Mouse (Mus musculus) lung, adult 2 months (tissue): ENCODE results near the gene Cmas. TPM values are rescaled to one million over a fixed set of nuclear protein-coding genes. Genes with fewer than 3 reads are reported as not detected.

Source experiments
- DNase-seq: peaks from one replicate; pipeline ENCODE4 v3.0.0; 2022
- H3K4me1 ChIP-seq: fragments of 200-500 bp; 2 replicates; pipeline ENCODE4 v1.6.1; 2011; ENCODE audit warnings: low read length; ENCODE audit not compliant: control insufficient read depth, insufficient read depth
- H3K4me3 ChIP-seq: fragments of 200-500 bp; replicated peaks from 2 replicates; pipeline ENCODE3; 2011; ENCODE audit warnings: low read depth, mild to moderate bottlenecking, control low read depth, low read length; ENCODE audit errors: extremely low read depth
- CTCF ChIP-seq: fragments of 200-500 bp; IDR thresholded peaks from 2 replicates; pipeline ENCODE4 v1.5.1; 2011; ENCODE audit warnings: mild to moderate bottlenecking, low read length, control low read depth; ENCODE audit not compliant: insufficient read depth
- POLR2A ChIP-seq: fragments of 200-500 bp; IDR thresholded peaks from 2 replicates; pipeline ENCODE4 v1.6.1; 2011; ENCODE audit warnings: low read depth, mild to moderate bottlenecking, control low read depth, low read length, borderline replicate concordance; ENCODE audit errors: extremely low read depth
- WGBS: fragments of 180-500 bp; shearing (Covaris S2); methylation state at CpG from one replicate; pipeline ENCODE4 v1.1.7; 2018; 5-methylcytosine and 5-hydroxymethylcytosine counted together
- polyA plus RNA-seq: library from polyadenylated mRNA; depleted of rRNA; stranded (reverse); fragments of >200 nt; gene quantifications from 2 replicates; pipeline ENCODE4 v1.2.3, GENCODE M21; 2012

Gene Cmas
- polyA plus RNA-seq, 1 experiment, result 12.3 TPM

- DNase-seq, result no peak
- TF ChIP-seq POLR2A (no peak), CTCF (no peak)
- WGBS, result 78% methylated on average over 4 of the region's 4 CpGs
- Histone ChIP-seq H3K4me3 (no peak overlapping the region), H3K4me1 (no peaks in the 10 kb centered on the region)
These were observed 30.5 kb upstream of the Cmas start for GRCm38 (mm10) chr6:142726032-142726431.

GRCm38 (mm10) chr6:142732567-142733290 is 23.8 kb upstream of the Cmas start:
- no peak for TF ChIP-seq CTCF
- no peak for TF ChIP-seq POLR2A
- DNase-seq, result no peak
- WGBS, result 64% methylated on average over 14 of the region's 14 CpGs

DNA sequence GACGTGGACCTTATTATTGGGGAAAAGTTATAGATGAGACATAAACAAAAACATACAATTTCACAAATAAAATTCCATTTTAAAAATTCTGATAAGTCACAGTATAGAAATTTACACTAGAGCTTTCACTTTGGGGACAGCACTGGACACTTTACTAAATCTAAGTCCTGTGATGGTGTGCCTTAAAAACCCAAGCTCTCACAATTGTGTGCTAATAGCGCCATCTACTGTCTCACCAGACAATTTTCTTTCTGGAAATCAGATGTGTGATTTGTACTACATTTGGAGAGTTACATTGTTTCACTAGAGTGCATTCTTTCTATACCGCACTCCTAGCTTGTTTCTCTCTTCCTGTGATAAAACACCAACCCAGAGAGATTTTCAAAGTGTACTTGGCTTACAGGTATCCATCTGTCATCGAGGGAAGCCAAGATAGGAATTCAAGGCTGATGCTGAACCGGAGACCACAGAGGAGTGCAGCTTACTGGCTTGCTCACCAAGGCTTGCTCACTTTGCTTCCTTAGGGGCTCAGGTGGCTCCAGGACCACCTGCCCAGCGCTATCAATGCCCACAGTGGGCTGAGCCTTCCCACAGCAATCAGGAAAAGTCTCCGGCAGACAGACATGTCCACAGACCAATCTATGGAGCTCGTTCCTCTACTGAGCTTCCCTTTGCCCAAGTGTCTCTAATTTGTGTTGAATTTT is 21.0 kb upstream of the Cmas start:
- peak; percentile 47; the same call in 1 of the 2 replicates for TF ChIP-seq CTCF
- TF ChIP-seq POLR2A, result no peak
- H3K4me3 ChIP-seq, result no peak overlapping the region
- H3K4me1 ChIP-seq, result no peaks in the 10 kb centered on the region
- WGBS, result 48% methylated on average over 8 of the region's 8 CpGs
- DNase-seq, result no peak

More at GRCm38 (mm10) chr6:142732567-142733290, 23.8 kb upstream of the Cmas start:
- H3K4me3 ChIP-seq, result no peak overlapping the region
- H3K4me1 ChIP-seq, result no peaks in the 10 kb centered on the region

GRCm38 (mm10) chr6:142738225-142738624 is 18.3 kb upstream of the Cmas start:
- no peak for DNase-seq
- 89% methylated on average over 2 of the region's 2 CpGs for WGBS
- Histone ChIP-seq H3K4me3 (no peak overlapping the region), H3K4me1 (no peaks in the 10 kb centered on the region)
- no peak for TF ChIP-seq CTCF
- TF ChIP-seq POLR2A, result no peak

DNA sequence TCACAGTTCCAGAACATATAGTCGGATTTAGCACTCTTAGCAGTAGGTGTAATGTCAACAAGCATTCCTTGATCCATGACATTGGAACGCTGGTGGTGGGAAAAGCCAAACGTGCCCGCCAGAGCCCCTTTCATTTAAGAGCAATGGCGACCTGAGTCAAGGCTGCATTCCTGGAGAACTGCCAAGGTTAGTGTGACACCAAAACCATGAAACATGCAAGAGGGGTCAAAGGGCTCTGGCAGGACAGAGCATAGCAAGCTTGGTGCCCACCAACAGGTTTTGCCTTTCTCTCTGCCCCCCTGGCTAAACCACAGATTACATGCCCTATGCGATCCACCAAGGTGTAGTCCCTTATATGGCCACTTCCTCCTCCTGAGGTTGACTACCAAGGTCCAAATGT is 17.8 kb upstream of the Cmas start:
- no peak for DNase-seq
- TF ChIP-seq POLR2A (no peak), CTCF (no peak)
- H3K4me3 ChIP-seq, result no peak overlapping the region
- WGBS, result 69% methylated on average over 6 of the region's 6 CpGs
- H3K4me1 ChIP-seq, result no peaks in the 10 kb centered on the region

DNA sequence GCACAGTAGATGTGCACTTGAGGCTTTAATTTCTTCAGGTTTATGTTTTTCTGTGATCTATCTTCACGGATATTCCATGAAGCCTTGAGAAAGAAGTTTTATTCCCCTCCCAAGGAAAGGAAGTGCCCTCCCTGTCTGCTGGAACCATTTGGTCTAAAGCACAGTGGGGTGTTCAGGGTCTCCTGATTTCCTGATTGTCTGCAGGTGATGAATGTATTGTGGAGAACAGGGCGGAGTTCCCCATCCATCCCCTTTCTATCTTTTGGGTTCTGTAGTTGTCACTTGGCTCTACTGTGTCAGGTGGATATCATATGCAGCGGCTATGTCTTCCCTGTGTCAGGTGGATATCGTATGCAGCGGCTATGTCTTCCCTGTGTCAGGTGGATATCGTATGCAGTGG is 14.7 kb upstream of the Cmas start:
- TF ChIP-seq POLR2A (no peak), CTCF (no peak)
- no peak for DNase-seq
- WGBS, result 82% methylated on average over 6 of the region's 6 CpGs
- Histone ChIP-seq H3K4me1 (no peaks in the 10 kb centered on the region), H3K4me3 (no peak overlapping the region)

GRCm38 (mm10) chr6:142743193-142743592 is 13.3 kb upstream of the Cmas start:
- Histone ChIP-seq H3K4me3 (no peak overlapping the region), H3K4me1 (no peaks in the 10 kb centered on the region)
- 83% methylated on average over 4 of the region's 4 CpGs for WGBS
- no peak for DNase-seq
- TF ChIP-seq POLR2A, result no peak
- TF ChIP-seq CTCF, result no peak

DNA sequence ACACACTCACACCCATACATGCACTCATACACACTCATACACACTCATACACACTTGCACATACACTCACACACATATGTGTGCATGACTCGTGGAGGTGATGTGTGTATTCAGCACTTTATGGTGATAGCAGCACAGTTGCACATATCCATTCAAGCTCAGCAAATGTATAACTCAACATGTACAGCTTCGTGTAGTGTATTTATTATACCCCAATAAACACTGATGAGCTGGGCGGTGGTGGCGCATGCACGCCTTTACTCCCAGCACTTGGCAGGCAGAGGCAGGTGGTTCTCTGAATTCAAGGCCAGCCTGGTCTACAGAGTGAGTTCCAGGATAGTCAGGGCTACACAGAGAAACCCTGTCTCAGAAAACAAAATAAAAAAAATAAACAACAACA is 11.0 kb upstream of the Cmas start:
- Histone ChIP-seq H3K4me3 (no peak overlapping the region), H3K4me1 (no peaks in the 10 kb centered on the region)
- no peak for TF ChIP-seq CTCF
- TF ChIP-seq POLR2A, result no peak
- no peak for DNase-seq
- 94% methylated on average over 5 of the region's 5 CpGs for WGBS

DNA sequence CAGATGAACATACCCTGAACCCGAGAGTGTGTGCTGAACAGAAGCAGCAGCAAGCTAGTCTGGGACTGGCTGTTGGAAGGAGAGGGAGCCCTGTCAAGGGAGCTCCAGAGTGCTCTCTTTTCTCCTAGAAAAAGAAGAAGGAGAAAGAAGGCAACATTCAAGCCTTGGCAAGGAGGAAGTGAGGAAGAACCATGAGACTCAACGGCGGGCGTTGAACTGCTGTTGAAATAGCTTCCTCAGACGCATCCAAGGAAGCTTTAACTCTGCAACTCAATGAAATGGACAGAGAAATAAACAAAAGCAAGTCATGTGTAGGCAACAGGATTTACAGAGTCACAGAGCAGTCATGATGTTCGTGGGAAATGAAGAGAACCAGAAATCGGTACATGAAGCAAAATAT is 9.7 kb upstream of the Cmas start:
- Histone ChIP-seq H3K4me3 (no peak overlapping the region), H3K4me1 (no peaks in the 10 kb centered on the region)
- 35% methylated on average over 7 of the region's 7 CpGs for WGBS
- TF ChIP-seq CTCF, result no peak
- no peak for TF ChIP-seq POLR2A
- peak; percentile 13 for DNase-seq

DNA sequence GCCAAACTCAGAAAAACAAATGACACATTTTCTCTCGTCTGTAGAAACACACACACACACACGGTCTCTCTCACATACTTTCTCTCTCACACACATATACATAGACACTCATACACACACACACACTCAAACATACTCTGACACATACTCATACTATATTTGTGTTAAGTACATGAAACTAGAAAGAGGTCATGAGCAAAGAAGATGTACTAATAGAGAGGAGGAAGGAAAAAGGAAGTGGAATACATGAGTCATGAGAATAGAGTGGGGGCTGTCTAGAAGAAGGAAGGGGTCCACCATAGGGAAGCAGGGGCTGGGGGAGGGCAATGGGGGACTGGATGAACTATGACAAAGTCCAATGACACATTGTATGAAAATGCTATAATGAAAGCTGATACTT is 9.3 kb upstream of the Cmas start:
- no peak for DNase-seq
- whole genome bisulfite sequencing, result 45% methylated on average over 2 of the region's 2 CpGs
- TF ChIP-seq CTCF (no peak), POLR2A (no peak)
- H3K4me3 ChIP-seq, result no peak overlapping the region
- no peaks in the 10 kb centered on the region for H3K4me1 ChIP-seq
